Mouse (Mus musculus) spleen, embryonic (tissue): ENCODE measurements around the gene Gm17521.
"Not testable (repeated sequence)": the region's sequence is repeated elsewhere in the genome, so short reads cannot be mapped to it uniquely, and the experiment has no call there.

Source experiments
- CTCF ChIA-PET: fragments of 350-600 bp; sonication (Branson Sonifier 250); formaldehyde crosslinking; loops from one replicate; lab custom pipeline; 2022; lab: Charles Lee

The Gm17521 gene

GRCm38 (mm10) chrX:123029569-123029968 is at the start of gene Gm17521:
TSS of gene Gm17521 (minus strand) at chrX:123029669.
- CTCF ChIA-PET: not testable (repeated sequence)

GRCm38 (mm10) chrX:123043956-123044355 is 14.5 kb upstream of the Gm17521 start:
- CTCF ChIA-PET: no interaction called here

- CTCF ChIA-PET: no interaction called here
These were observed 14.0 kb upstream of the Gm17521 start for GRCm38 (mm10) chrX:123043516-123043915.
